Mouse (Mus musculus) midbrain, embryonic 16.5 days (tissue): Measurements from ENCODE around the gene Mprip. TPM values are rescaled to one million over a fixed set of nuclear protein-coding genes. Genes with fewer than 3 reads are reported as not detected.

ENCODE experiments used
- ATAC-seq: fragments of 200-750 bp; cut with Nextera tagmentation; 2 replicates; pipeline ENCODE4 v1.8.0; 2017; ENCODE audit warnings: moderate TSS enrichment
- H3K27ac ChIP-seq: fragments of 300-500 bp; sonication (generic); 2 replicates; pipeline ENCODE4 v1.5.1; 2014; ENCODE audit warnings: mild to moderate bottlenecking, low read length, mixed read lengths
- H3K27me3 ChIP-seq: fragments of 300-500 bp; sonication (generic); 2 replicates; pipeline ENCODE4 v1.6.1; 2014; ENCODE audit warnings: low read depth, low read length, mixed read lengths; ENCODE audit not compliant: control insufficient read depth, insufficient read depth
- H3K36me3 ChIP-seq: fragments of 300-500 bp; sonication (generic); 2 replicates; pipeline ENCODE4 v1.6.1; 2014; ENCODE audit warnings: mild to moderate bottlenecking, low read length, moderate library complexity, mixed read lengths; ENCODE audit not compliant: control insufficient read depth, insufficient read depth
- H3K4me1 ChIP-seq: fragments of 300-500 bp; sonication (generic); 2 replicates; pipeline ENCODE4 v1.6.1; 2014; ENCODE audit warnings: mild to moderate bottlenecking, low read length, mixed read lengths; ENCODE audit not compliant: control insufficient read depth, insufficient read depth
- H3K4me2 ChIP-seq: fragments of 300-500 bp; sonication (generic); 2 replicates; pipeline ENCODE4 v1.6.1; 2014; ENCODE audit warnings: mild to moderate bottlenecking, low read length, mixed read lengths
- H3K4me3 ChIP-seq: fragments of 300-500 bp; sonication (generic); 2 replicates; pipeline ENCODE4 v1.5.1; 2014; ENCODE audit warnings: low read depth, mild to moderate bottlenecking, low read length, moderate library complexity, mixed read lengths
- H3K9ac ChIP-seq: fragments of 300-500 bp; sonication (generic); 2 replicates; pipeline ENCODE4 v1.6.1; 2014; ENCODE audit warnings: low read depth, low read length, mixed read lengths
- H3K9me3 ChIP-seq: fragments of 300-500 bp; sonication (generic); replicated peaks from 2 replicates; pipeline ENCODE4 v1.6.1; 2014; ENCODE audit warnings: mild to moderate bottlenecking, low read length, mixed read lengths; ENCODE audit not compliant: control insufficient read depth, poor library complexity, severe bottlenecking
- WGBS: fragments of 180-500 bp; shearing (Covaris S2); extraction: QIAGEN DNeasy Blood & Tissue Kit; methylation state at CpG from one replicate; pipeline ENCODE4 v1.1.7; 2014; 5-methylcytosine and 5-hydroxymethylcytosine counted together
- polyA plus RNA-seq: library from polyadenylated mRNA; unstranded; fragments of >200 nt; fragmentation: Nextera tagmentation; extraction: Ambion mirVana; gene quantifications from 2 replicates; pipeline ENCODE4 v1.2.1, GENCODE M21; 2015

Mprip gene
- polyA plus RNA-seq, 1 experiment from 2014 or later = 35.8 TPM

DNA sequence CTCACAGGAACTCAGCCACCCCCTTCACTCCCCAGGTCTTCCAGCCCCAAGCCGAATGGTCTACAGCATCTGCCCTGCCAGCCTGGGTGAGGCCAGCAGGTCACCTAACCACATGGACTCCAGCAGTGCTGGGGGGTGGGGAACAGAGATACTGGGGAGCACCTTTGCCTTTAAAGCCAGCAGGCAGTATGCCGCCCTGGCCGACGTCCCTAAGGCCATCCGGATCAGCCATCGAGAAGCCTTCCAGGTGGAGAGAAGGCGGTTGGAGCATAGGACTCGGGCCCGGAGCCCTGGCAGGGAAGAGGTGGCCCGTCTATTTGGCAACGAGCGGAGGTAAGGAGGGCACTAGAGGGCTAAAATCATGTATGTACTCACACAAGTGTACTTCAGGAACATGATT, 76.1 kb downstream of the Mprip start:
- no peak for ATAC-seq
- H3K36me3 ChIP-seq = peaks cover 26% of the 10 kb centered on the region
- no peaks in the 10 kb centered on the region for H3K27me3 ChIP-seq
- peaks cover 4% of the 10 kb centered on the region; the same call in 1 of the 2 replicates for H3K4me1 ChIP-seq
- H3K4me2 ChIP-seq = no peak overlapping the region
- H3K9me3 ChIP-seq = no peaks in the 10 kb centered on the region
- H3K4me3 ChIP-seq = no peak overlapping the region
- WGBS = 98% methylated on average over 11 of the region's 12 CpGs
- H3K9ac ChIP-seq = no peak overlapping the region
- H3K27ac ChIP-seq = no peak overlapping the region

DNA sequence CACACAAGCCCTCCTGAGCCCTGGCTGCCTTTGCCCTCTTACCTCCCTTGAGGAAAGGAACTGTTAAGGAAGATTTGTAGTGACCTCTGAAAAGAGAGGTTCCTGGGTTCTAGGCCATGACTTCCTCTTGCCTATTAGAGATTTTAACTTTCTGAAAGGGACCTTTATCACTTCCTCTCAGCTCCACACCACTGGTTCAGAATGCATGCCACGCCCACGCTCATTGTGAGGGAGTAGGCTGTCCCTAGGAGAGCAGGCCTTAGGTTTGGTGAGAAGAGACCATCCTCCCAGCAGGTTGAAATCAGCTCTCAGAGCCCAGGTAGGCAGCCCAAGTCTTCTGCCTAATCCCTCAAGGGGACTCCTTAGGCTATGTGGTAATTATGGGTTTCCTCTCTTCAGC, 78.9 kb downstream of the Mprip start:
- Histone ChIP-seq H3K36me3 (peaks cover 41% of the 10 kb centered on the region), H3K4me1 (no peaks in the 10 kb centered on the region), H3K9me3 (no peaks in the 10 kb centered on the region), H3K27me3 (no peaks in the 10 kb centered on the region), H3K27ac (no peak overlapping the region), H3K9ac (no peak overlapping the region), H3K4me2 (no peak overlapping the region), H3K4me3 (no peak overlapping the region)
- WGBS = 86% methylated on average over 2 of the region's 2 CpGs
- no peak for ATAC-seq

DNA sequence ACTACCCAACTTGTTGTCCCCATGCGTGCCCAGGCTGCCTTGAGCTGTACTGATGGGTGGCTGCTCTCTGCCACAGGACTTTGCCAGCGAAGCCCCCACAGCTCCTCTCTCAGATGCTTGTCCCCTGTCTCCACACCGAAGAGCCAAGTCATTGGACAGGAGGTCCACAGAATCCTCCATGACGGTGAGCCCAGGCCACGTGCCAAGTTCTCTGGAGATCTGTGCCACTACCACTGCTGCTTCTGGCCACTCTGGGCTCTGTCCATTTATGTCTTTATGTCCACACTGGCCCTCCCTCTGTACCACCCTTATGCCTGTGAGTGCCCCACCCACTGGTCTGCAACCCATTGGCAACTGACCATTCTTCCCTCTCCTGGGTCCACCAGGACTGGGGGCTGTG, 80.8 kb downstream of the Mprip start:
- WGBS = 97% methylated on average over 5 of the region's 5 CpGs
- Histone ChIP-seq H3K4me2 (no peak overlapping the region), H3K27me3 (no peaks in the 10 kb centered on the region), H3K4me3 (no peak overlapping the region), H3K4me1 (no peaks in the 10 kb centered on the region), H3K27ac (no peak overlapping the region), H3K36me3 (peaks cover 38% of the 10 kb centered on the region), H3K9ac (no peak overlapping the region), H3K9me3 (no peaks in the 10 kb centered on the region)
- ATAC-seq = no peak

DNA sequence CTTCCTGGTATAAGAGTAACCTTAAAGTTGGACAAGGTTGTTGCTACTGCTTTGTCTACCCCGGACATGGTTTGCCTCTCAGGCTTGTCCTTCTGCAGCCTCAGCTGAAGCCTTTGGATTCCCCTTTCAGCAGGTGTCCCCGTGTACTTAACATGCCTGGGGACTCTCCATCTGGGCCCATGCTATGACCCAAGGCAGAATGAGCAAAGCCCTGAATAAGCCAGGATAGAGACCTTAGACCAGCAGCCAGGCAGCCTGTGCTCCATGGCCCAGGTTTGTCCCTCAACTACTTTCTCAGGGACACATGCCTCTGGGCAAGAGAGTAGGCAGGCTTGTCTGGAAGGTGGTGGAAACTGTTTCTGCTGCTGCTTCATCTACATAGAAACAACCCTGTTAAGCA, 82.2 kb downstream of the Mprip start:
- no peak overlapping the region for H3K4me2 ChIP-seq
- H3K27me3 ChIP-seq = no peaks in the 10 kb centered on the region
- no peaks in the 10 kb centered on the region for H3K4me1 ChIP-seq
- H3K9ac ChIP-seq = no peak overlapping the region
- 94% methylated on average over 2 of the region's 2 CpGs for WGBS
- H3K36me3 ChIP-seq = peaks cover 28% of the 10 kb centered on the region
- no peak for ATAC-seq
- no peak overlapping the region for H3K27ac ChIP-seq
- no peak overlapping the region for H3K4me3 ChIP-seq
- H3K9me3 ChIP-seq = no peaks in the 10 kb centered on the region

DNA sequence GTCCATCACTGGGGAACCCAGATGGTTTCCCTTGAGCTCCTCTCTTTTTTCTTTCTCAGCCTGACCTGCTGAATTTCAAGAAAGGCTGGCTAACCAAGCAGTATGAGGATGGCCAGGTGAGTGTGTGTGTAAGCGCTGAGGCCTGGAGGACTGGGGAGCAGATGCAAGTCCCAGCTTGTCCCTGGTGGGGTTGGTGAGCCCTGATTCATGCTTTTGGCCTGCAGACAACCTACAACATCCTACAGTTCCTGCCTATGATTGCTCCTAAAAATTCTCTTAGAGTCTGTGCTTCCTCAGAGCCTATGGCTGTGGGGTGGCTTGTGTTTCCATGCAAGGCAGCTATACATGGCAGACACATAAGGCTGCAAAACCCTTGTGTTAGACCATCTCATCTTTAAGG, 82.6 kb downstream of the Mprip start:
- no peaks in the 10 kb centered on the region for H3K4me1 ChIP-seq
- H3K36me3 ChIP-seq = peaks cover 29% of the 10 kb centered on the region
- no peak for ATAC-seq
- WGBS = 94% methylated on average over 1 of the region's 1 CpGs
- no peaks in the 10 kb centered on the region for H3K9me3 ChIP-seq
- H3K27me3 ChIP-seq = no peaks in the 10 kb centered on the region
- H3K9ac ChIP-seq = no peak overlapping the region
- no peak overlapping the region for H3K4me3 ChIP-seq
- H3K27ac ChIP-seq = no peak overlapping the region
- no peak overlapping the region for H3K4me2 ChIP-seq

DNA sequence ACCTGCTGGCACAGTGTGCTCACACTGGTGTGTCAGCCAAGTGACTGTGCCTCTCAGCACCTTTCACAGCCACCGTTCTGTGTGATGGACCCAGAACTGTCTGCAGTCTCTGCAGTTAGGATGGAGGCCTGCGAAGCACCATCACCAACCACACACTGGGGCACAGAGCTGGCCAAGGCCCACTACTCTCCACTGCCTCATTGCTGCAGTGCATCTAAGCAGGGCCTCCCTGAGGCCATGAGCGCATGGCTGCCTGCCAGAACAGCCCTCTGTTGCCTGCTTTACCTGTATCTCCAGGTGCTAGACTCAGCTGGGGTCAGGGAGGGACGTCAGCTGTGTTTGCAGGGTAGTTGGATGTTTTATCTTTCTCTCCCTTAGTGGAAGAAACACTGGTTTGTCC, 83.3 kb downstream of the Mprip start:
- Histone ChIP-seq H3K9me3 (no peaks in the 10 kb centered on the region), H3K27ac (no peak overlapping the region), H3K4me2 (no peak overlapping the region), H3K36me3 (peaks cover 29% of the 10 kb centered on the region), H3K9ac (no peak overlapping the region), H3K4me1 (no peaks in the 10 kb centered on the region), H3K4me3 (no peak overlapping the region), H3K27me3 (no peaks in the 10 kb centered on the region)
- no peak for ATAC-seq
- 96% methylated on average over 4 of the region's 4 CpGs for WGBS

DNA sequence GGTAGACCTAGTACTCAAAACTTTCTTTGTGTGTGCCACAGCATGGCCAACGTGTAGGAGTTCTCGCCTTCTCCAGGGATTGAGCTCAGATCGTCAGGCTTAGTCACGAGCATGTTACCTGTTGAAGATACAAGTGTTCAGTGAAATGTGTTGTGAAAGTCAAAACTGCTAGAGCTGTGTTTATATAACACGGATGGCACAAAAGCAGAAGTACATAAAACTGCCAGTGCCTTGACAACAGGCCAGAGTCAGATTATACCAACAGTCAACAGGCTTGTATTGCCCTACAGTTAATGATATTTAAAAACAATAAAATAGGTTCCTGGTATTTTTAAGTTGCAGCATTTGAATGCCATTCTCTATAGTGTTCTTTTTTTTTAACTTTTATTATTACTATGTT, 84.7 kb downstream of the Mprip start:
- Histone ChIP-seq H3K9me3 (no peaks in the 10 kb centered on the region), H3K36me3 (peaks cover 29% of the 10 kb centered on the region), H3K4me1 (no peaks in the 10 kb centered on the region), H3K4me3 (no peak overlapping the region), H3K4me2 (no peak overlapping the region), H3K9ac (no peak overlapping the region), H3K27ac (no peak overlapping the region), H3K27me3 (no peaks in the 10 kb centered on the region)
- WGBS = 94% methylated on average over 5 of the region's 5 CpGs
- ATAC-seq = no peak

DNA sequence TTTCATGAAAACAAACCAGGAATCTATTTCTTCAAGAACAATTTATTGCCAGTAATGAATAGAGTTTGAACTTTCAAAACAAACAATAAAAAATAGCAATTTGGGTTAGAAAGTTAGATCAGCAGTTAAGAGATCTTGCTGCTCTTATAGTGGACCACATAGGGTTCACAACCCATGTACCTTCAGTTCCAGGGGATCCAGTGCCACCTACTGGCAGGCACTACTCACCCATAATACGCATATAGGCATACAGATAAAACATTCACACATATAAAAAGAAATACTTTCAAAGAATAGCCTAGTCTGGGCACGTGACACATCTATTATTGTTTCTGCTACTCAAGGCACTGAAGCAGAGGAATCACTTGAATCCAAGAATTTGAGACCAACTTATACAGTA, 85.5 kb downstream of the Mprip start:
- H3K9ac ChIP-seq = no peak overlapping the region
- no peaks in the 10 kb centered on the region for H3K9me3 ChIP-seq
- no peak for ATAC-seq
- no peak overlapping the region for H3K27ac ChIP-seq
- H3K4me3 ChIP-seq = no peak overlapping the region
- H3K36me3 ChIP-seq = peaks cover 26% of the 10 kb centered on the region
- H3K27me3 ChIP-seq = no peaks in the 10 kb centered on the region
- WGBS = 87% methylated on average over 2 of the region's 2 CpGs
- no peaks in the 10 kb centered on the region for H3K4me1 ChIP-seq
- no peak overlapping the region for H3K4me2 ChIP-seq

DNA sequence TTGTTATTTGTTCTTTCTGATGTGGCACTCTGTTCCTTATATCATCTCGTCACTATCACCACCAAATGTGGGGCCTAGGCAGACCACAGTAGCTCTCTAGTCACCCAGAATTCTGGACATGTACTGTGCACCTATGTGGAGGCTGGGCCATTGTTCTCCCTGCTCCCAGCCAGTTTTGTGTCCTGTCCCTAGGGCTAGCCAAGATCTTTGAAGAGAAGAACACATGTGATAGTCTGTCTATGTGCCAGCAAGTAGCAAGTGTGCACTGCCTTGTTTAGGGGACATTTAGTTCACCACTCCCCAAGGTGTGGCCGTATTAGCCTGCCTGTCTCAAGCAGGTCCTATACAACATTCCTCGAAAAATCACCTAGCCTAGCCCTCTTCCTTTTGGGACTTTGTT, 87.9 kb downstream of the Mprip start:
- Histone ChIP-seq H3K4me2 (no peak overlapping the region), H3K36me3 (peaks cover 20% of the 10 kb centered on the region), H3K9me3 (no peaks in the 10 kb centered on the region), H3K4me1 (no peaks in the 10 kb centered on the region), H3K4me3 (no peak overlapping the region), H3K27ac (no peak overlapping the region), H3K9ac (no peak overlapping the region), H3K27me3 (no peaks in the 10 kb centered on the region)
- ATAC-seq = no peak
- 93% methylated on average over 3 of the region's 3 CpGs for WGBS

DNA sequence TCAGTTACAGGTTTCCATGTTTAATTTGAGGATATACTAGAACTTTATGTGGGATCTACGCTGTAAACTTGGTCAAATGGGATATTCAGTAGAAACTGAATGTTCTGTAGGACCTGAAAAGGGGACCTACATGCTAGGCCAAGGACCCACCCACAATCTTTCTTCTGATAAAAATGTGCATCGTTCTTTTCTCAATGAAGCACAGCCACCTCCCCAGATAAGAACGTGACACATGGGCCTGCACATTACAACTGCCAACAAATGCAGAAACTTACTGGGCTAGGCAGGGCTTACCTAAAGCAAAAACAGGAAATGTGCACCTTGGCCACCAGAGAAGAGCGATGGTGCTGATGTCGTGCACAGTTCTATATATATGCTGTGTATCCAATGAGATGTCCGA, 93.4 kb downstream of the Mprip start:
- no peak for ATAC-seq
- 96% methylated on average over 6 of the region's 6 CpGs for WGBS
- no peak overlapping the region for H3K4me3 ChIP-seq
- no peak overlapping the region for H3K4me2 ChIP-seq
- no peaks in the 10 kb centered on the region for H3K9me3 ChIP-seq
- no peaks in the 10 kb centered on the region for H3K27me3 ChIP-seq
- peaks cover 44% of the 10 kb centered on the region for H3K36me3 ChIP-seq
- H3K27ac ChIP-seq = no peak overlapping the region
- H3K4me1 ChIP-seq = 0 out of 2 replicates have a peak, but pooled peaks cover 3% of the 10 kb centered on the region
- no peak overlapping the region for H3K9ac ChIP-seq
